Mouse (Mus musculus): ENCODE data around the gene Ppfia2. TPM values are rescaled to one million over a fixed set of nuclear protein-coding genes. Genes with fewer than 3 reads are reported as not detected.
A peak's percentile ranks its signal among the peaks of the same experiment; 100 is the strongest.

Ppfia2 gene
- polyA plus RNA-seq, 1 experiment from 2014 or later: 37.1 TPM

GRCm38 (mm10) chr10:106914275-106914674 is 444.1 kb downstream of the Ppfia2 start:
- DNase-seq (no peak), ATAC-seq (ENCODE audit: low FRiP score, low TSS enrichment) (no peak)
- Histone ChIP-seq H3K36me3 (ENCODE audit: control insufficient read depth, insufficient read depth, low read length) (0 out of 2 replicates have a peak, but pooled peaks cover 2% of the 10 kb centered on the region), H3K4me3 (replicated peaks; ENCODE audit: low read depth, low read length) (no peak overlapping the region), H3K27me3 (ENCODE audit: control insufficient read depth, insufficient read depth, low read length) (no peaks in the 10 kb centered on the region), H3K9ac (replicated peaks; ENCODE audit: low read length) (no peak overlapping the region), H3K27ac (replicated peaks; ENCODE audit: low read depth, low read length) (no peak overlapping the region), H3K4me2 (ENCODE audit: low read length) (no peak overlapping the region), H3K4me1 (ENCODE audit: control insufficient read depth, insufficient read depth, low read length) (no peaks in the 10 kb centered on the region), H3K9me3 (ENCODE audit: control insufficient read depth, low read length) (peaks cover 3% of the 10 kb centered on the region; the same call in 1 of the 2 replicates)

DNA sequence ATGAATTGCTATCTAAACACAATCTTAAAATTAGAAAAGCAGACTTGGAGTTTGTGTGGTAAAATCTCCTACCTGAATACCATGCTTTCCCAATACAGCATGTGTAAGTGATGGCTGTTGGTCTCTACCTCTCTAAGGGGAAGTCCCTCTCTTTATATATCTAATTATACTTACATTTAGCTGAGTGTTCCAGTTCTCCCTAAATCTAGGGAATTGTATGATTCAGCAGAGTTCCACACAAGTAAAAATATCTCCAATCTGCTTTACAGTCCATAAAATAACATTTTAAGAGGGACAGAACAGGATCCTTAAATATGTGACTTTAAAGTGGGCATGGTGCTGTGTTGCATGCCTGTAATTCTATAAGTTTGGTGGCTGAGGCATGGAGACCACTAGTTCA is 444.7 kb downstream of the Ppfia2 start:
- H3K9me3 ChIP-seq (ENCODE audit: control insufficient read depth, low read length): peaks cover 3% of the 10 kb centered on the region; the same call in 1 of the 2 replicates

GRCm38 (mm10) chr10:106924334-106924733 is 454.2 kb downstream of the Ppfia2 start:
- Histone ChIP-seq H3K9ac (replicated peaks; ENCODE audit: low read length) (no peak overlapping the region), H3K4me2 (ENCODE audit: low read length) (no peak overlapping the region), H3K4me3 (replicated peaks; ENCODE audit: low read depth, low read length) (no peak overlapping the region), H3K9me3 (ENCODE audit: control insufficient read depth, low read length) (no peaks in the 10 kb centered on the region), H3K36me3 (ENCODE audit: control insufficient read depth, insufficient read depth, low read length) (peaks cover 4% of the 10 kb centered on the region; the same call in 1 of the 2 replicates), H3K4me1 (ENCODE audit: control insufficient read depth, insufficient read depth, low read length) (peaks cover 3% of the 10 kb centered on the region; the same call in 1 of the 2 replicates), H3K27me3 (ENCODE audit: control insufficient read depth, insufficient read depth, low read length) (no peaks in the 10 kb centered on the region), H3K27ac (replicated peaks; ENCODE audit: low read depth, low read length) (no peak overlapping the region)
- DNase-seq (no peak), ATAC-seq (ENCODE audit: low FRiP score, low TSS enrichment) (no peak)
- WGBS: 90% methylated on average over 5 of the region's 5 CpGs

More for the DNA sequence above, 444.7 kb downstream of the Ppfia2 start:
- Histone ChIP-seq H3K36me3 (ENCODE audit: control insufficient read depth, insufficient read depth, low read length) (0 out of 2 replicates have a peak, but pooled peaks cover 2% of the 10 kb centered on the region), H3K4me2 (ENCODE audit: low read length) (no peak overlapping the region), H3K27me3 (ENCODE audit: control insufficient read depth, insufficient read depth, low read length) (no peaks in the 10 kb centered on the region), H3K27ac (replicated peaks; ENCODE audit: low read depth, low read length) (no peak overlapping the region), H3K4me3 (replicated peaks; ENCODE audit: low read depth, low read length) (no peak overlapping the region), H3K4me1 (ENCODE audit: control insufficient read depth, insufficient read depth, low read length) (no peaks in the 10 kb centered on the region), H3K9ac (replicated peaks; ENCODE audit: low read length) (no peak overlapping the region)
- DNase-seq: no peak
- ATAC-seq (ENCODE audit: low FRiP score, low TSS enrichment): no peak

GRCm38 (mm10) chr10:106924798-106925197 is 454.7 kb downstream of the Ppfia2 start:
- Histone ChIP-seq H3K27ac (replicated peaks; ENCODE audit: low read depth, low read length) (no peak overlapping the region), H3K4me3 (replicated peaks; ENCODE audit: low read depth, low read length) (no peak overlapping the region), H3K9ac (replicated peaks; ENCODE audit: low read length) (no peak overlapping the region), H3K4me1 (ENCODE audit: control insufficient read depth, insufficient read depth, low read length) (peaks cover 3% of the 10 kb centered on the region; the same call in 1 of the 2 replicates), H3K27me3 (ENCODE audit: control insufficient read depth, insufficient read depth, low read length) (no peaks in the 10 kb centered on the region), H3K9me3 (ENCODE audit: control insufficient read depth, low read length) (no peaks in the 10 kb centered on the region), H3K4me2 (ENCODE audit: low read length) (no peak overlapping the region), H3K36me3 (ENCODE audit: control insufficient read depth, insufficient read depth, low read length) (peaks cover 4% of the 10 kb centered on the region; the same call in 1 of the 2 replicates)
- 96% methylated on average over 3 of the region's 3 CpGs for WGBS
- no peak for ATAC-seq (ENCODE audit: low FRiP score, low TSS enrichment)
- DNase-seq: no peak

DNA sequence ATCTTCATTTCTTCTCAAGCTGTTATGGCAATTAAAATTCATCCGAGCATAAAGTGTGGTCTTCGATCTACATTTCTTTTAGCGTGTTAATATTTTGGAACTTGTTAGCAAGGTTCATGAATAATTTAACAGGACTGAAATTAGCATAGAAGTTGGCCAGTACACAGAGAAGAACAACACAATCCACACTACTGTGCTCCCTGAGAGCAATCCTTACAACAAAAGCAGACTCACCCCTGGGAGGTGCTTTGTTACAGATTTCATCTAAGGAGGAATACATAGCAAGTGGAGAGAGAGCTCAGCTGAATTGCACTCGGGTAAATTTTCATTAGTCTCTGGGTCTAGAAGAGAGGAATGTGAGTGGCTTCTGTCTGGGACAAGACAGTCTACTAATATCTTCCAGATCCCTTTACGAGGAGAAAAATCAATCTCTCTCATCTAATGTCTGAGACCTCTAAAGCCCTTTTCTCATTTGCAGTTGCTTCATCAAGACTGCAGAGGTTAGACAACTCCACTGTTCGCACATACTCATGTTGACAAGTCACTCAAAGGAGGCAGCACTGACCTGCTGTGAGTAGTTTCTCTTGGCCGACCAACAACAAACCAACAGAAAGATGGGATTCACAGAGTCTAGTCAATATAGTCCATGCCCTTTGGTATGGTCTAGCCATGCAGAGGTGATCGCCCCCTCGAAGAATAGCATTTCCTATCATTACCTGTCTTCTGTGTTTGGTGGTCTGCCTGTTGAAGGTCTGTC is 458.6 kb downstream of the Ppfia2 start:
- ATAC-seq (ENCODE audit: low FRiP score, low TSS enrichment) (peak; percentile 54; the same call in 1 of the 2 replicates), DNase-seq (peak; percentile 56)
- Histone ChIP-seq H3K4me3 (replicated peaks; ENCODE audit: low read depth, low read length) (no peak overlapping the region), H3K4me1 (ENCODE audit: control insufficient read depth, insufficient read depth, low read length) (peaks cover 6% of the 10 kb centered on the region; the same call in 1 of the 2 replicates), H3K36me3 (ENCODE audit: control insufficient read depth, insufficient read depth, low read length) (peaks cover 4% of the 10 kb centered on the region; the same call in 1 of the 2 replicates), H3K27me3 (ENCODE audit: control insufficient read depth, insufficient read depth, low read length) (no peaks in the 10 kb centered on the region), H3K27ac (replicated peaks; ENCODE audit: low read depth, low read length) (peak overlapping the region; percentile 32; the same call in 1 of the 2 replicates), H3K9ac (replicated peaks; ENCODE audit: low read length) (no peak overlapping the region), H3K4me2 (ENCODE audit: low read length) (no peak overlapping the region), H3K9me3 (ENCODE audit: control insufficient read depth, low read length) (no peaks in the 10 kb centered on the region)
- 34% methylated on average over 9 of the region's 9 CpGs for WGBS

DNA sequence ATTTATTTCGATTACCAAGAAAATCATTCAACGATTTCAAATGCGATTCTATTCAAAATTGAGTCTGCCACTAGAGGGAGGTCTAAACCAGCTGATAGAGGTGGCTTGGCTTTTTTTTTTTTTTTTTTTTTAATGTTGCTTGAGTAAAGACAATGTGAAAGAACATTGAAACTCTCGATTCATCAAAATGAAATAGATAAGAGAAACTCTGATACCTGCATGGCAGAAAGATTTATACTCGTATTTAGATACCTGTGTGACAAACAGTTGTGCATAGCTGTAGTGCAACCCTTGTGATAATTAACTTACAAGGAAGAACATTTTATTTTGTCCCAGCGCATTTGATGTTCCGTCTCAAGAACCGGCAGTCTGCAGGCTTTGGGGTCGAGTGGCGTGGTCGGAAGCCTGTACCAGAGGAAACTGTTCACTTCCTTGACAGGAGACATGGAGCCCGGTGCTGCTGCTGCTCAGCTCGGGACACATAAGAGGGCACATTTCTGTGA is 462.5 kb downstream of the Ppfia2 start:
- Histone ChIP-seq H3K36me3 (ENCODE audit: control insufficient read depth, insufficient read depth, low read length) (no peaks in the 10 kb centered on the region), H3K4me1 (ENCODE audit: control insufficient read depth, insufficient read depth, low read length) (peaks cover 6% of the 10 kb centered on the region; the same call in 1 of the 2 replicates), H3K9me3 (ENCODE audit: control insufficient read depth, low read length) (no peaks in the 10 kb centered on the region), H3K9ac (replicated peaks; ENCODE audit: low read length) (no peak overlapping the region; the same call in 1 of the 2 replicates), H3K27ac (replicated peaks; ENCODE audit: low read depth, low read length) (peak overlapping the region; percentile 55; the same call in 1 of the 2 replicates), H3K4me2 (ENCODE audit: low read length) (peak overlapping the region; percentile 55), H3K4me3 (replicated peaks; ENCODE audit: low read depth, low read length) (peak overlapping the region; percentile 18; the same call in 1 of the 2 replicates), H3K27me3 (ENCODE audit: control insufficient read depth, insufficient read depth, low read length) (no peaks in the 10 kb centered on the region)
- ATAC-seq (ENCODE audit: low FRiP score, low TSS enrichment) (no peak), DNase-seq (peak; percentile 86)
- 32% methylated on average over 13 of the region's 13 CpGs for WGBS

DNA sequence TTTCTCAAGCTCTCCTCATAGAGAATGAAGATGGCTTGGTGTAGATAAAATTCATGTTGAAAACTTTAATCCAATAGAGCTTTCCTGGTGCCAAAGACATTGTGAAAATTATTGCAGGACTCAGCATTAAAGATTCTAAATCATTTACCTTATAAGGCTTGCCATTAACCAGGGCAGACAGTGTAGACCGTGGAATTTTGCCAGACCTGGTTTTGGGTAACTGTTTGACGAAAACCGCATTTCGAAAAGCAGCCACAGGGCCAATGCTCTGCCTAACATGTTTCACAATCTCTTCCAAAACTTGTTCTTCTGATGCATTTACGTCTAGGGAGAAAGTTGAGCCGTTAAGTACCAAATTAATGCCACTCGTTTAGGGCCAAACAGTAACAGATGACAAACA is 466.9 kb downstream of the Ppfia2 start:
- no peak overlapping the region for H3K4me2 ChIP-seq (ENCODE audit: low read length)
- 0 out of 2 replicates have a peak, but pooled peaks cover 3% of the 10 kb centered on the region for H3K4me1 ChIP-seq (ENCODE audit: control insufficient read depth, insufficient read depth, low read length)
- no peak for ATAC-seq (ENCODE audit: low FRiP score, low TSS enrichment)
- H3K9ac ChIP-seq (replicated peaks; ENCODE audit: low read length): no peak overlapping the region
- no peak overlapping the region for H3K27ac ChIP-seq (replicated peaks; ENCODE audit: low read depth, low read length)
- no peaks in the 10 kb centered on the region for H3K9me3 ChIP-seq (ENCODE audit: control insufficient read depth, low read length)
- no peak overlapping the region for H3K4me3 ChIP-seq (replicated peaks; ENCODE audit: low read depth, low read length)
- no peaks in the 10 kb centered on the region for H3K36me3 ChIP-seq (ENCODE audit: control insufficient read depth, insufficient read depth, low read length)
- 95% methylated on average over 7 of the region's 7 CpGs for WGBS
- H3K27me3 ChIP-seq (ENCODE audit: control insufficient read depth, insufficient read depth, low read length): no peaks in the 10 kb centered on the region
- DNase-seq: no peak

GRCm38 (mm10) chr10:106938851-106939250 is 468.7 kb downstream of the Ppfia2 start:
- 91% methylated on average over 3 of the region's 3 CpGs for WGBS
- no peak overlapping the region for H3K4me3 ChIP-seq (replicated peaks; ENCODE audit: low read depth, low read length)
- ATAC-seq (ENCODE audit: low FRiP score, low TSS enrichment) (no peak), DNase-seq (no peak)
- no peaks in the 10 kb centered on the region for H3K36me3 ChIP-seq (ENCODE audit: control insufficient read depth, insufficient read depth, low read length)
- no peak overlapping the region for H3K27ac ChIP-seq (replicated peaks; ENCODE audit: low read depth, low read length)
- no peak overlapping the region for H3K9ac ChIP-seq (replicated peaks; ENCODE audit: low read length)
- no peaks in the 10 kb centered on the region for H3K4me1 ChIP-seq (ENCODE audit: control insufficient read depth, insufficient read depth, low read length)
- no peaks in the 10 kb centered on the region for H3K27me3 ChIP-seq (ENCODE audit: control insufficient read depth, insufficient read depth, low read length)
- no peak overlapping the region for H3K4me2 ChIP-seq (ENCODE audit: low read length)
- no peaks in the 10 kb centered on the region for H3K9me3 ChIP-seq (ENCODE audit: control insufficient read depth, low read length)
